Mouse (Mus musculus) intestine, embryonic 16.5 days (tissue): Measurements from ENCODE around the gene Tgfbr2. TPM values are rescaled to one million over a fixed set of nuclear protein-coding genes. Genes with fewer than 3 reads are reported as not detected.
A peak's percentile ranks its signal among the peaks of the same experiment; 100 is the strongest.

Experiments used
- ATAC-seq: fragments of 200-750 bp; cut with Nextera tagmentation; 2 replicates; pipeline ENCODE4 v1.8.0; 2017; ENCODE audit warnings: moderate TSS enrichment, moderate library complexity
- H3K27ac ChIP-seq: fragments of 300-500 bp; sonication (generic); 2 replicates; pipeline ENCODE4 v1.5.1; 2014; ENCODE audit warnings: mild to moderate bottlenecking, low read length
- H3K27me3 ChIP-seq: fragments of 300-500 bp; sonication (generic); replicated peaks from 2 replicates; pipeline ENCODE4 v1.6.1; 2014; ENCODE audit warnings: low read length, control low read depth, mixed read lengths; ENCODE audit not compliant: control insufficient read depth, insufficient read depth
- H3K36me3 ChIP-seq: fragments of 300-500 bp; sonication (generic); 2 replicates; pipeline ENCODE4 v1.6.1; 2014; ENCODE audit warnings: low read length, control low read depth; ENCODE audit not compliant: control insufficient read depth, insufficient read depth
- H3K4me1 ChIP-seq: fragments of 300-500 bp; sonication (generic); 2 replicates; pipeline ENCODE4 v1.6.1; 2014; ENCODE audit warnings: low read length, control low read depth, mixed read lengths; ENCODE audit not compliant: control insufficient read depth, insufficient read depth
- H3K4me2 ChIP-seq: fragments of 300-500 bp; sonication (generic); 2 replicates; pipeline ENCODE4 v1.6.1; 2014; ENCODE audit warnings: low read depth, low read length, control low read depth
- H3K4me3 ChIP-seq: fragments of 300-500 bp; sonication (generic); 2 replicates; pipeline ENCODE4 v1.5.1; 2014; ENCODE audit warnings: mild to moderate bottlenecking, low read length
- H3K9ac ChIP-seq: fragments of 300-500 bp; sonication (generic); 2 replicates; pipeline ENCODE4 v1.6.1; 2014; ENCODE audit warnings: low read depth, low read length
- H3K9me3 ChIP-seq: fragments of 300-500 bp; sonication (generic); 2 replicates; pipeline ENCODE4 v1.6.1; 2016; ENCODE audit warnings: low read length, control low read depth; ENCODE audit not compliant: control insufficient read depth
- WGBS: fragments of 180-500 bp; shearing (Covaris S2); extraction: QIAGEN DNeasy Blood & Tissue Kit; methylation state at CpG from one replicate; pipeline ENCODE4 v1.1.7; 2014; 5-methylcytosine and 5-hydroxymethylcytosine counted together
- polyA plus RNA-seq: library from polyadenylated mRNA; unstranded; fragments of >200 nt; fragmentation: Nextera tagmentation; extraction: Ambion mirVana; gene quantifications from 2 replicates; pipeline ENCODE4 v1.2.1, GENCODE M21; 2015

Tgfbr2 gene
- polyA plus RNA-seq, 1 experiment from 2014 or later, result 23.6 TPM

DNA sequence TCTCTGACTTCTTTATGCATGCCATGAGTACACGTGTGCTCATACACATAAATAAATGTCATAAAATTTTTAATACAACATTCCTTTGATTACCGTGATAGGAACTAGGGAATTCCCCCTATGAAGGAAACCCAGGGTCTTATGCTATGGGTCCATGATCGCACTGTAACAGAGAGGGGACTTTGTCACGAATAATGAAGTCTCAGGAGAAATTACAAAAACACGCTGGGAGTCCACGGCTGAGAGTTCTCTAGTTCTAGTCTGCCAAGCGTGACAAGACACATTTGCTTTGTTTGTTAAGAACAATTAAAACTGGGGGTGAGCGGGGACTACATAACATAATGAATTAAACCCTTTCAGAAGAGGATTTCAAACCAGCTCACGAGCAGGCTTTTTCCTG is 23.3 kb upstream of the Tgfbr2 start:
- Histone ChIP-seq H3K36me3 (no peaks in the 10 kb centered on the region), H3K9ac (no peak overlapping the region), H3K9me3 (no peaks in the 10 kb centered on the region), H3K4me1 (peaks cover 5% of the 10 kb centered on the region; the same call in 1 of the 2 replicates), H3K4me2 (no peak overlapping the region), H3K4me3 (no peak overlapping the region), H3K27me3 (no peaks in the 10 kb centered on the region), H3K27ac (no peak overlapping the region)
- no peak for ATAC-seq
- WGBS, result 65% methylated on average over 9 of the region's 9 CpGs

DNA sequence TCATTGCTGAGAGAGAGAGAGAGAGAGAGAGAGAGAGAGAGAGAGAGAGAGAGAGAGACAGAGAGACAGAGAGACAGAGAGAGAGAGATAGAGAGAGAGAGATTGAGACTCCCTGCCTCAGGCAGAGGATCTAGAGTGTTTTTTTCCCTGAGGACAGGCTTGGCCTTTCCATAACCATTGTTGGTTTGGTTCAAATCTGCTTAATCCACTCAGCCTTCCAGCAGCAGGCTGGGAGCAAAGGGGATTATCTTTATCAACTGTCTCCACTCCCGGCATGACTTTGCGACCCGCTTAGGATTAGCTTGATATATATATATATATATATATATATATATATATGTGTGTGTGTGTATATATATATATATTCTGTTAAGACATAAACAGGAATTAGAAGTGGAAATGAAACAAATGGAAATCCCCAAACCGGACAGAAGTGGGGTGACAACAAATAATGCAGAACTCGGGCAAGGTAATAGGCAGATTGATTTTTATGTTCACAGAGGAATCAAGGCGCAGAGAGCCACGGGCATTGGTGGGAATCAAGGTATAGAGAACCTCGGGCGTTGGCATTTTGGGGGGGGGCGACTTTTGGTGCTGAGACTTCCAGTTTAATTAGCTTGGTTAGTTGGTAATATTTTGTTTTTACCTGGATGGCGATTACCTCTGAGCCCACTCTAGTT is 22.5 kb upstream of the Tgfbr2 start:
- Histone ChIP-seq H3K4me2 (no peak overlapping the region), H3K27me3 (no peaks in the 10 kb centered on the region), H3K4me1 (peaks cover 5% of the 10 kb centered on the region; the same call in 1 of the 2 replicates), H3K27ac (no peak overlapping the region), H3K36me3 (no peaks in the 10 kb centered on the region), H3K9ac (no peak overlapping the region), H3K4me3 (no peak overlapping the region), H3K9me3 (no peaks in the 10 kb centered on the region)
- WGBS, result 86% methylated on average over 11 of the region's 11 CpGs
- no peak for ATAC-seq

DNA sequence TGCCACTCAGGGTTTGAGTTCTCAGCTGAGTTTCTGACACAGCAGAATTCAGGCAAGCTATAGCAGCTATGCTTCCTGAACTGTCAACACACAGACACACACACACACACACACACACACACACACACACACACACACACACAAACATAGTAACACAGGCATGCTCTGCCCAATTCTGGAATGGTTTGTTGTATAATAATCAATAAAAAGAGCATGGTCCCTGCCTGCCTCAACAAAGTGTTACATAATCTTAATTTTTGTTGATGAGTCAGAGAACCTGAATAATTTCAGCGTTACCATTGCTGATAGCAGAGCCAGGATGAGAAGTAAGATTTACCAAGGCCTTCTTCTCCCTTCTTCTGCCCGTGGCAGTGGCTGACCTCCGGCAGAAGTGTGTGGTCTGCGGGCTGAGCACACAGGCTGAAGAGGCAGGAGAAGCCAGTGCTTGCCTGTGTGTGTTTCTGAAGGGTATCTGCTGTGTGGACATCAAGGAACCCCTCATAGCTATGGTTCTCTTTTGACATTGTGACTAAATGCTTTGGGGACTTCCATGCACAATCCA is 18.8 kb upstream of the Tgfbr2 start:
- no peak overlapping the region for H3K4me3 ChIP-seq
- ATAC-seq, result 0 out of 2 replicates have a peak, but pooled peaks have one; percentile 14
- no peaks in the 10 kb centered on the region for H3K9me3 ChIP-seq
- H3K4me2 ChIP-seq, result no peak overlapping the region
- H3K36me3 ChIP-seq, result no peaks in the 10 kb centered on the region
- no peaks in the 10 kb centered on the region for H3K27me3 ChIP-seq
- WGBS, result 65% methylated on average over 4 of the region's 4 CpGs
- H3K9ac ChIP-seq, result no peak overlapping the region
- H3K27ac ChIP-seq, result no peak overlapping the region
- peaks cover 10% of the 10 kb centered on the region; the same call in 1 of the 2 replicates for H3K4me1 ChIP-seq

DNA sequence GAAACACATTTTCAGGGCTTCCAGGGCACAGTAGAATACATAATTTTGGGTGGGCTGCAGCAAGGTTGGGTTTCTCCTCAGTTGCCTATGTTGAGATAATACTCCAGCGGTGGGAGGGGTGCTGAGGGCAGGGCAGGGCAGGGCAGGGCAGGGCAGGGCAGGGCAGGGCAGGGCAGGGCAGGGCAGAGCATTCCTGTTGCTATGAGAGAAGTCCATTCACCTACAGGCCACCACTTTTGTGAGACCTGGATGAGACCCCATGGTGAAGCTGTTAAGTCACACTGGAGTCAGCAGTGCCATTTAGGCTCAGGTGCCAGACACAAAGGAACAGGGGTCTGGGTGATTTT is 18.3 kb upstream of the Tgfbr2 start:
- WGBS, result 47% methylated on average over 1 of the region's 1 CpGs
- no peak overlapping the region for H3K27ac ChIP-seq
- H3K9me3 ChIP-seq, result no peaks in the 10 kb centered on the region
- no peak overlapping the region for H3K9ac ChIP-seq
- H3K4me3 ChIP-seq, result no peak overlapping the region
- H3K27me3 ChIP-seq, result no peaks in the 10 kb centered on the region
- H3K36me3 ChIP-seq, result no peaks in the 10 kb centered on the region
- peaks cover 10% of the 10 kb centered on the region; the same call in 1 of the 2 replicates for H3K4me1 ChIP-seq
- H3K4me2 ChIP-seq, result no peak overlapping the region
- peak; percentile 54 for ATAC-seq

DNA sequence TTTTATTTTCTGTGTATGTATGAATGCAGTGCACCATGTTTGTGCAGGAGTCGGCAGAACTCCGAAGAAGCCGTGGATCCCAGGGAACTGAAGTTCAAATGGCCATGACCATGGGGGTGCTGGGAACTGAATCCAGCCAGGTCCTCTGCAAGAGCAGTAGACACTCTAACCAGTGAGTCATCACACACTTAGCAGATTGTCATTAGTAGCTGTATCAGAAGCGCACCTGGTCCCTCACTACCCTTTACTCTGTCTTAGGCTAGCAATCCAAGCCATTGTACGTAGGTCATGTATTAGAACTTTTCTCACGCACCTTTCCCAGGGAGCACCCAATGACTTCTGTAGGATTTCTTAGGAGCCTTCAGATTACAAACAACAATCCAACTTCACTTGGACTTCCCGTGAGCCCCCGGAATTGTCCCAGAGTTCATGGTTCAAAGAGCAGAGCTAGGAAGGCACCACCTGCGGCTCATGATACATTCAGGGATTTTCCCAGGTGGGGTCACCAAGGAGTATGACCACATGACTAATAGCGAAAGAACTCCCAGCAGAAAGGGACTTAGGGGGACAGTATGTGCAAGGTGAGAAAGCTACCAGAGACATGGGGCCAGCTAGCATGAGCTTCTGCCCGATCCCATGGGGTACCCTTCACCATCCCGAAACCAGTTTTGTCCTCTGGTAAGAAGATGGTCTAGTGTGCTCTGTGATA is 17.8 kb upstream of the Tgfbr2 start:
- H3K4me1 ChIP-seq, result peaks cover 10% of the 10 kb centered on the region; the same call in 1 of the 2 replicates
- H3K9ac ChIP-seq, result no peak overlapping the region
- no peaks in the 10 kb centered on the region for H3K36me3 ChIP-seq
- 94% methylated on average over 12 of the region's 12 CpGs for WGBS
- no peak overlapping the region for H3K4me2 ChIP-seq
- no peak for ATAC-seq
- no peak overlapping the region for H3K4me3 ChIP-seq
- no peak overlapping the region for H3K27ac ChIP-seq
- no peaks in the 10 kb centered on the region for H3K27me3 ChIP-seq
- H3K9me3 ChIP-seq, result no peaks in the 10 kb centered on the region

DNA sequence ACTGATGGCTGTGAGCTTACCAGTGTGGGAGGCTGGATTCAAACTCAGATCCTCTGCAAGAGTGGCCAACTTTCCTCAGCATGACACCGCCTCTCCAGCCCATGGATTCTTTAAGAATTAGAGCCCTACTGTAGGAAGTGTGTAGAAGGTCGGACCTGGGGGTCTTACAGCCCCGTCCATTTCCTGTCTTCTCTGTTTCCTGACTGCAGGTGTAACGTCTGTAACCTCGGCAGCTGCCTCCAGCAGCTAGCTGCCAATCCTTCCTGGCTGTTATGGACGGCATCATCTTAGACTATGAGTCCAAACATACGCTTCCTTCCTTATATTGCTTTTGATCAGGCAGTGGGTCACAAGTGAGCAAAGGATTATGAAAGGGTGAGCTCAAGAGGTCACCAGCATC is 17.1 kb upstream of the Tgfbr2 start:
- Histone ChIP-seq H3K4me1 (peaks cover 10% of the 10 kb centered on the region; the same call in 1 of the 2 replicates), H3K27ac (no peak overlapping the region), H3K4me2 (no peak overlapping the region), H3K9me3 (no peaks in the 10 kb centered on the region), H3K36me3 (no peaks in the 10 kb centered on the region), H3K9ac (no peak overlapping the region), H3K27me3 (no peaks in the 10 kb centered on the region), H3K4me3 (no peak overlapping the region)
- ATAC-seq, result no peak
- WGBS, result 76% methylated on average over 7 of the region's 7 CpGs

DNA sequence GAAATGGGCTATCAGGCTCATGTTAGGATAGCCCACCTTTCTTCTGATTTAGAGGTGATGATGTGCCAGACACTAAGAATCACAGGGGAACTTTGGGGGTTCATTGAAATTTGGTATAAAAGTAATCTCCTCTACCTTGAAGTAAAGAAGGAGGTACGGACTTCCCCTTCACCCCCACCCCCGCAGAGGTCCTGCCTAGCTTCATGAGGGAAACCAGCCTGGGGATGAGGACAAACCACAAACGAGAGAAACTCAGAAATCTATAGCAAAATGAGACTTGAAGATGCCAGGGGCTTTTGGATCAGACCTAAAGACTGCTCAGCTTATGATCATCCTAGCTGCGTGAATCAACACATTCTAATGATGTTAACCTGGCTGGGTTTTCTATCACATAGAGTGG is 14.7 kb upstream of the Tgfbr2 start:
- 88% methylated on average over 4 of the region's 4 CpGs for WGBS
- Histone ChIP-seq H3K27ac (no peak overlapping the region), H3K9me3 (no peaks in the 10 kb centered on the region), H3K4me2 (no peak overlapping the region), H3K9ac (no peak overlapping the region), H3K27me3 (no peaks in the 10 kb centered on the region), H3K4me3 (no peak overlapping the region), H3K4me1 (peaks cover 16% of the 10 kb centered on the region), H3K36me3 (no peaks in the 10 kb centered on the region)
- ATAC-seq, result no peak

DNA sequence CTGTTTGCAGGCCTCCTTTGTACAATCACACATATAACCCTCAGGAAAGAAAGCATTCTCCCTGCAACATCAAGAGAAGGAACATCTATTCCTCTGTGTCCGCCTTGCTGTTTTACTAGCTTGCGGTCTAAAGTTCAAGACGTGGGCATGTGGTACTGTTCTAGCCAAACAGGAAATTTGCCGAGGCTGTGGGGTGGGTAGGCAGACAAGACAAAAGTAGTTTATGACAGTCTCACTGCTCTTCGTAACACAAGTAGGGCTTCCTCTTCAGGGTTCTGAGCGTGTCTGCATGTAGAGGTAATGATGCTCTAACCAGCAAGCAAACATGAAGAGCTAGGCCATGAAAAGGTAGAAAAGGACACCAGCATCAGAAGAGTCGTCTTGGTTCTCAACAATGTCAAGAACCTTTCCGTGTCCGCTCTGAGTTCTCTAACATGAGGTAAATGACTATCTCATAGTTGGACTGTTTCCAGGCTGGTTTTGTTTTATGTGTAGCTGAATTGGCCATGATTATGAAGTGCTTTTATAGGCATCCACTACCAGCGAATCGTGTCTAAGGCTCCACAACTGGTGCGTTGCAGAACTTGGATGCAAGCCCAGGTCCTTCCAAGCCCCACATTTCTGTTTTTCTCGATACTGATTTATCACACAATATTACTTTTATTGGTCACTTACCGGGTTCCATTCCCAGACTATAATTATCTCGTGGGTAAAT is 13.9 kb upstream of the Tgfbr2 start:
- H3K36me3 ChIP-seq, result no peaks in the 10 kb centered on the region
- no peak overlapping the region for H3K4me2 ChIP-seq
- peaks cover 13% of the 10 kb centered on the region for H3K4me1 ChIP-seq
- H3K27ac ChIP-seq, result peak overlapping the region; percentile 26
- no peaks in the 10 kb centered on the region for H3K9me3 ChIP-seq
- H3K4me3 ChIP-seq, result no peak overlapping the region
- no peaks in the 10 kb centered on the region for H3K27me3 ChIP-seq
- no peak for ATAC-seq
- H3K9ac ChIP-seq, result no peak overlapping the region
- WGBS, result 66% methylated on average over 15 of the region's 15 CpGs

DNA sequence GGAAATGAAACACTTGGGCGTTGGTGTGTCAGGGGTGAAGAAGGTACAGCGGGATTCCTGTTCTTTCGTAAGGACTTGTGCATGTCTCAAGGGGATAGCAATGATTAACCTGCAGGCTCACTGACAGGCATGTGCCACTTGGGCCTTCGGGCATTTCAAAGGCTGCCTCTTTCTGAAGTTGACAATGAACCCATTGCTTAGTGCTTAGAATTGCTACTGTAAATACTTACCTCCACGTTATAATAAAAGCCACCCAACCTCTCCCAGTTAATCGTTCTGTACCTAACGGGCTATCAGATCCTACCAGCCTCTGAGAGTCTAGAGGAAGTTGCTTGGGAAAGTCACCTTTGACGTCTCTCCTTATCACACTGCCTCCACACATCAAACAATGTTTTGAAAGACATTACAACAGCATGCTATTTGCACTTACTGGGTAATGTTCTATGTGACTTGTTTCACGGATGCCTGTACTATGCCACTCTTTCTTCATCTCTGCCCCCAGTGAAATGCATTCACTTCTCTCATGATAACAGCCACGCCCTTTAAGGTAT is 12.1 kb upstream of the Tgfbr2 start:
- H3K9me3 ChIP-seq, result no peaks in the 10 kb centered on the region
- H3K27me3 ChIP-seq, result no peaks in the 10 kb centered on the region
- no peaks in the 10 kb centered on the region for H3K36me3 ChIP-seq
- WGBS, result 67% methylated on average over 10 of the region's 10 CpGs
- peak; percentile 85 for ATAC-seq
- peaks cover 12% of the 10 kb centered on the region for H3K4me1 ChIP-seq
- peak overlapping the region; percentile 57; the same call in 1 of the 2 replicates for H3K27ac ChIP-seq
- no peak overlapping the region for H3K4me2 ChIP-seq
- H3K4me3 ChIP-seq, result no peak overlapping the region
- H3K9ac ChIP-seq, result no peak overlapping the region
